Comparison of ENCODE assay signal across 46 mouse cellular contexts in genomic region chr5:104371284-104371683, GRCm38 (mm10). TPM values are rescaled to one million over a fixed set of nuclear protein-coding genes. Genes with fewer than 3 reads are reported as not detected.
"Had no signal": no experiment of that assay in that cellular context is flagged by ENCODE, and none has a peak within 500 bp of the region (broad histone marks: within the 10 kb centered on the region; RNA-seq: fewer than 3 reads in every experiment).

No protein-coding gene starts in this region.

- H3K9ac ChIP-seq: limb, embryonic 12.5 days; limb, embryonic 13.5 days; limb, embryonic 15.5 days; liver, embryonic 12.5 days; liver, embryonic 13.5 days; liver, embryonic 14.5 days; liver, embryonic 15.5 days; liver, postnatal 0 days; lung, embryonic 14.5 days; lung, embryonic 15.5 days; midbrain, embryonic 12.5 days; midbrain, embryonic 13.5 days; midbrain, embryonic 15.5 days; neural tube, embryonic 12.5 days; neural tube, embryonic 13.5 days had no signal

- H3K4me3 ChIP-seq: limb, embryonic 10.5 days; limb, embryonic 12.5 days; limb, embryonic 13.5 days; limb, embryonic 15.5 days; liver, embryonic 12.5 days; liver, embryonic 13.5 days; liver, embryonic 15.5 days; lung, embryonic 15.5 days; megakaryocyte, embryonic 14.5 days; midbrain, embryonic 10.5 days; midbrain, embryonic 12.5 days; midbrain, embryonic 13.5 days; midbrain, embryonic 15.5 days; myocyte; neural tube, embryonic 12.5 days; neural tube, embryonic 13.5 days had no signal

- H3K9me3 ChIP-seq: limb, embryonic 10.5 days; limb, embryonic 12.5 days; limb, embryonic 13.5 days; limb, embryonic 15.5 days; liver, embryonic 12.5 days; liver, embryonic 13.5 days; liver, embryonic 15.5 days; lung, embryonic 15.5 days; midbrain, embryonic 12.5 days; midbrain, embryonic 13.5 days; midbrain, embryonic 15.5 days; neural tube, embryonic 12.5 days; neural tube, embryonic 13.5 days had no signal

- H3K4me1 ChIP-seq: liver, embryonic 12.5 days; liver, embryonic 13.5 days; liver, embryonic 15.5 days; midbrain, embryonic 10.5 days; midbrain, embryonic 12.5 days; midbrain, embryonic 13.5 days; midbrain, embryonic 15.5 days; neural tube, embryonic 12.5 days; neural tube, embryonic 13.5 days had no signal

- DNase-seq: left cerebral cortex, postnatal 4 days; liver; liver, embryonic 13.5 days; liver, postnatal 0 days; lung, adult 18-20 months; lung, adult 2 months; lung, embryonic 14.5 days; lung, postnatal 10 days; lung, postnatal 36 days; lung, postnatal 4 days; midbrain, embryonic 14.5 days had no signal

- H3K36me3 ChIP-seq: limb, embryonic 10.5 days; limb, embryonic 12.5 days; limb, embryonic 13.5 days; limb, embryonic 15.5 days; liver, embryonic 12.5 days; liver, embryonic 13.5 days; liver, embryonic 15.5 days; lung, embryonic 15.5 days; midbrain, embryonic 10.5 days; midbrain, embryonic 12.5 days; midbrain, embryonic 13.5 days; midbrain, embryonic 15.5 days; neural tube, embryonic 12.5 days; neural tube, embryonic 13.5 days had no signal

- H3K27ac ChIP-seq: limb, embryonic 10.5 days; limb, embryonic 13.5 days; limb, embryonic 15.5 days; liver, embryonic 12.5 days; liver, embryonic 13.5 days; liver, embryonic 14.5 days; liver, embryonic 15.5 days; lung, embryonic 15.5 days; macrophage; midbrain, embryonic 10.5 days; midbrain, embryonic 12.5 days; midbrain, embryonic 13.5 days; midbrain, embryonic 15.5 days; neural tube, embryonic 12.5 days; neural tube, embryonic 13.5 days had no signal

- H3K4me2 ChIP-seq: limb, embryonic 12.5 days; limb, embryonic 13.5 days; limb, embryonic 15.5 days; liver, embryonic 11.5 days; liver, embryonic 12.5 days; liver, embryonic 13.5 days; liver, embryonic 15.5 days; lung, embryonic 14.5 days; lung, embryonic 15.5 days; midbrain, embryonic 12.5 days; midbrain, embryonic 13.5 days; midbrain, embryonic 15.5 days; neural tube, embryonic 12.5 days; neural tube, embryonic 13.5 days had no signal

- ATAC-seq: liver, embryonic 12.5 days; liver, postnatal 0 days; lung, postnatal 0 days; midbrain, embryonic 13.5 days; midbrain, embryonic 15.5 days; midbrain, embryonic 16.5 days had no signal

- H3K27me3 ChIP-seq: limb, embryonic 12.5 days; limb, embryonic 13.5 days; limb, embryonic 15.5 days; liver, embryonic 12.5 days; liver, embryonic 13.5 days; liver, embryonic 15.5 days; lung, embryonic 15.5 days; megakaryocyte, embryonic 14.5 days; midbrain, embryonic 12.5 days; midbrain, embryonic 13.5 days; midbrain, embryonic 15.5 days; neural tube, embryonic 12.5 days; neural tube, embryonic 13.5 days had no signal

RNA-seq across cellular contexts. Expression of gene Mepe, which starts 46.2 kb away (rescaled TPM):
- total RNA-seq: left cerebral cortex, adult 8-10 months; left cerebral cortex, postnatal 10 days; left cerebral cortex, postnatal 14 days; left cerebral cortex, postnatal 25 days; left cerebral cortex, postnatal 36 days; left cerebral cortex, postnatal 4 days; liver, adult 2 months; megakaryocyte progenitor cell, adult 5-6 weeks; megakaryocyte, adult 5-6 weeks; megakaryocyte-erythroid progenitor cell, adult 5-6 weeks; monocyte, adult 5-6 weeks had no signal
- polyA plus RNA-seq: limb, embryonic 10.5 days; limb, embryonic 11.5 days; limb, embryonic 12.5 days; limb, embryonic 13.5 days; limb, embryonic 14.5 days; liver, adult 2 months; liver, embryonic 11.5 days; liver, embryonic 12.5 days; liver, embryonic 13.5 days; liver, embryonic 14.5 days; liver, embryonic 15.5 days; liver, embryonic 16.5 days; liver, postnatal 0 days; lung, adult 2 months; lung, embryonic 14.5 days; lung, embryonic 15.5 days; lung, embryonic 16.5 days; lung, postnatal 0 days; macrophage; midbrain, embryonic 10.5 days; midbrain, embryonic 12.5 days; midbrain, embryonic 13.5 days; midbrain, embryonic 14.5 days; midbrain, embryonic 15.5 days; midbrain, embryonic 16.5 days; myocyte; neural tube, embryonic 11.5 days; neural tube, embryonic 12.5 days; neural tube, embryonic 13.5 days had no signal
